Mouse (Mus musculus) MEL (cell line): ENCODE results near the gene Numbl. TPM values are rescaled to one million over a fixed set of nuclear protein-coding genes. Genes with fewer than 3 reads are reported as not detected.

Source experiments
- DNase-seq: peaks from one replicate; pipeline ENCODE4 v3.0.0; 2011; ENCODE audit warnings: low read depth, low spot score
- H3K27ac ChIP-seq: 2 replicates; pipeline ENCODE4 v1.5.1; 2012; ENCODE audit warnings: low read depth, mild to moderate bottlenecking, control low read depth, low read length, moderate library complexity; ENCODE audit not compliant: control insufficient read depth
- H3K27me3 ChIP-seq, 2 experiments: fragments of 150-350 bp in 1 of 2; sonication (generic) in 1 of 2; 2 replicates each; pipeline ENCODE4 v1.6.1; 2012; ENCODE audit warnings: low read length in 2 of 2, mild to moderate bottlenecking in 2 of 2, improper control_type of control experiment in 1 of 2, moderate library complexity in 1 of 2; ENCODE audit not compliant: insufficient read depth in 2 of 2, control insufficient read depth in 1 of 2
- H3K36me3 ChIP-seq, 2 experiments: 2 replicates each; pipeline ENCODE4 v1.6.1; 2012 to 2014; ENCODE audit warnings: low read length in 2 of 2, improper control_type of control experiment in 1 of 2, inconsistent platforms in 1 of 2, mild to moderate bottlenecking in 1 of 2; ENCODE audit not compliant: insufficient read depth in 2 of 2, control insufficient read depth in 1 of 2
- H3K4me1 ChIP-seq, 2 experiments: fragments of 150-350 bp in 1 of 2; sonication (generic) in 1 of 2; 2 replicates each; pipeline ENCODE4 v1.6.1; 2012; ENCODE audit warnings: low read length in 2 of 2, improper control_type of control experiment in 1 of 2, mild to moderate bottlenecking in 1 of 2; ENCODE audit not compliant: insufficient read depth in 2 of 2, control insufficient read depth in 1 of 2
- H3K4me3 ChIP-seq, 2 experiments: fragments of 150-350 bp in 1 of 2; sonication (generic) in 1 of 2; 2 replicates each; pipeline ENCODE4 v1.5.1; 2012; ENCODE audit warnings: low read depth in 2 of 2, low read length in 2 of 2, mild to moderate bottlenecking in 2 of 2, moderate library complexity in 2 of 2, control low read depth in 1 of 2, improper control_type of control experiment in 1 of 2; ENCODE audit not compliant: control insufficient read depth in 1 of 2, insufficient read depth in 1 of 2
- H3K79me2 ChIP-seq: 2 replicates; pipeline ENCODE4 v1.6.1; 2012; ENCODE audit warnings: mild to moderate bottlenecking, low read length, moderate library complexity; ENCODE audit not compliant: control insufficient read depth, poor library complexity, insufficient read depth
- H3K9ac ChIP-seq: 2 replicates; pipeline ENCODE4 v1.6.1; 2012; ENCODE audit warnings: low read depth, mild to moderate bottlenecking, control low read depth, low read length, moderate library complexity; ENCODE audit not compliant: control insufficient read depth, poor library complexity, severe bottlenecking
- H3K9me3 ChIP-seq: fragments of 150-350 bp; sonication (generic); replicated peaks from 2 replicates; pipeline ENCODE4 v1.6.1; 2012; ENCODE audit warnings: mild to moderate bottlenecking, low read length, improper control_type of control experiment, moderate library complexity; ENCODE audit not compliant: insufficient read depth
- CHD2 ChIP-seq: IDR thresholded peaks from 2 replicates; pipeline ENCODE4 v1.6.1; 2011; ENCODE audit warnings: low read length, improper control_type of control experiment
- CTCF ChIP-seq, 3 experiments: IDR thresholded peaks in 2 of 3; conservative IDR thresholded peaks in 1 of 3; 2 replicates each; pipeline ENCODE4 v1.5.1; 2011 to 2012; ENCODE audit warnings: low read length in 3 of 3, low read depth in 2 of 3, mild to moderate bottlenecking in 2 of 3, improper control_type of control experiment in 1 of 3, inconsistent platforms in 1 of 3, mixed read lengths in 1 of 3, moderate library complexity in 1 of 3; ENCODE audit not compliant: control insufficient read depth in 1 of 3, insufficient read depth in 1 of 3, poor library complexity in 1 of 3, severe bottlenecking in 1 of 3
- EP300 ChIP-seq, 2 experiments: IDR thresholded peaks; 2 replicates each; pipeline ENCODE4 v1.6.1; 2011; ENCODE audit warnings: improper control_type of control experiment in 2 of 2, low read length in 2 of 2, low read depth in 1 of 2, mild to moderate bottlenecking in 1 of 2
- GABPA ChIP-seq: IDR thresholded peaks from 2 replicates; pipeline ENCODE4 v1.6.1; 2012; ENCODE audit warnings: low read depth, mild to moderate bottlenecking, inconsistent platforms, low read length, improper control_type of control experiment, moderate library complexity
- HCFC1 ChIP-seq: IDR thresholded peaks from 2 replicates; pipeline ENCODE4 v1.6.1; 2012; ENCODE audit warnings: low read depth, mild to moderate bottlenecking, inconsistent platforms, low read length, improper control_type of control experiment, moderate library complexity
- JUND ChIP-seq: IDR thresholded peaks from 2 replicates; pipeline ENCODE4 v1.6.1; 2011; ENCODE audit warnings: low read depth, mild to moderate bottlenecking, improper control_type of control experiment, low read length
- MAFK ChIP-seq: IDR thresholded peaks from 2 replicates; pipeline ENCODE4 v1.6.1; 2011; ENCODE audit warnings: low read depth, mild to moderate bottlenecking, low read length, improper control_type of control experiment, borderline replicate concordance
- MAX ChIP-seq: IDR thresholded peaks from 2 replicates; pipeline ENCODE4 v1.6.1; 2011; ENCODE audit warnings: low read length, improper control_type of control experiment
- MAZ ChIP-seq: IDR thresholded peaks from 2 replicates; pipeline ENCODE4 v1.6.1; 2012; ENCODE audit warnings: low read depth, mild to moderate bottlenecking, inconsistent platforms, low read length, improper control_type of control experiment
- MEF2A ChIP-seq: IDR thresholded peaks from 2 replicates; pipeline ENCODE4 v1.6.1; 2014; ENCODE audit warnings: low read depth, mild to moderate bottlenecking, inconsistent platforms, low read length, improper control_type of control experiment; ENCODE audit not compliant: poor library complexity, insufficient replicate concordance, severe bottlenecking; ENCODE audit errors: extremely low read depth
- MYB ChIP-seq: IDR thresholded peaks from 2 replicates; pipeline ENCODE4 v1.6.1; 2011; ENCODE audit warnings: mild to moderate bottlenecking, low read depth, low read length, improper control_type of control experiment
- NELFE ChIP-seq: IDR thresholded peaks from 2 replicates; pipeline ENCODE4 v1.6.1; 2011; ENCODE audit warnings: low read depth, low read length, improper control_type of control experiment
- POLR2A ChIP-seq, 2 experiments: IDR thresholded peaks; 2 replicates each; pipeline ENCODE4 v1.6.1; 2011 to 2012; ENCODE audit warnings: low read length in 2 of 2, mild to moderate bottlenecking in 2 of 2, control low read depth in 1 of 2, improper control_type of control experiment in 1 of 2, low read depth in 1 of 2, moderate library complexity in 1 of 2; ENCODE audit not compliant: control insufficient read depth in 1 of 2, insufficient read depth in 1 of 2, poor library complexity in 1 of 2
- POLR2AphosphoS2 ChIP-seq: IDR thresholded peaks from 2 replicates; pipeline ENCODE4 v1.6.1; 2011; ENCODE audit warnings: low read length, improper control_type of control experiment
- POLR2AphosphoS5 ChIP-seq: IDR thresholded peaks from 2 replicates; pipeline ENCODE4 v1.6.1; 2012; ENCODE audit warnings: low read depth, borderline replicate concordance, mild to moderate bottlenecking, inconsistent platforms, low read length, moderate library complexity, mixed read lengths
- RAD21 ChIP-seq: IDR thresholded peaks from 2 replicates; pipeline ENCODE4 v1.6.1; 2011; ENCODE audit warnings: mild to moderate bottlenecking, low read depth, low read length, improper control_type of control experiment
- RCOR1 ChIP-seq: IDR thresholded peaks from 2 replicates; pipeline ENCODE4 v1.6.1; 2012; ENCODE audit warnings: low read depth, mild to moderate bottlenecking, inconsistent platforms, low read length, improper control_type of control experiment
- TAL1 ChIP-seq: IDR thresholded peaks from 2 replicates; pipeline ENCODE4 v1.6.1; 2012; ENCODE audit warnings: mild to moderate bottlenecking, inconsistent platforms, low read length, moderate library complexity, mixed read lengths
- UBTF ChIP-seq: IDR thresholded peaks from 2 replicates; pipeline ENCODE4 v1.6.1; 2012; ENCODE audit warnings: low read depth, mild to moderate bottlenecking, inconsistent platforms, low read length, improper control_type of control experiment, moderate library complexity, borderline replicate concordance; ENCODE audit not compliant: insufficient read depth
- USF1 ChIP-seq: IDR thresholded peaks from 2 replicates; pipeline ENCODE4 v1.6.1; 2014; ENCODE audit warnings: low read depth, mild to moderate bottlenecking, inconsistent platforms, low read length, improper control_type of control experiment, moderate library complexity
- ZC3H11A ChIP-seq: IDR thresholded peaks from 2 replicates; pipeline ENCODE4 v1.6.1; 2012; ENCODE audit warnings: low read depth, mild to moderate bottlenecking, inconsistent platforms, low read length, improper control_type of control experiment
- ZKSCAN1 ChIP-seq: IDR thresholded peaks from 2 replicates; pipeline ENCODE4 v1.6.1; 2012; ENCODE audit warnings: low read depth, mild to moderate bottlenecking, inconsistent platforms, low read length, improper control_type of control experiment, moderate library complexity
- polyA plus RNA-seq, 2 experiments: library from polyadenylated mRNA; stranded (reverse) in 1 of 2; unstranded in 1 of 2; fragments of >175 nt in 1 of 2; fragments of >200 nt in 1 of 2; gene quantifications; 2 replicates each; pipeline versions ENCODE4 v1.2.1 to v1.2.4; 2012; ENCODE audit warnings: low replicate concordance in 2 of 2, low read depth in 1 of 2; ENCODE audit not compliant: insufficient read length in 2 of 2, insufficient read depth in 1 of 2, missing spikeins in 1 of 2
- total RNA-seq: library from RNA; depleted of rRNA; stranded (reverse); fragments of 300-350 nt; gene quantifications from 2 replicates; pipeline ENCODE4 v1.2.3, GENCODE M21; 2012

The Numbl gene
- total and polyA plus RNA-seq, 3 experiments = 2.2 to 10.6 TPM; not detected in 1

DNA sequence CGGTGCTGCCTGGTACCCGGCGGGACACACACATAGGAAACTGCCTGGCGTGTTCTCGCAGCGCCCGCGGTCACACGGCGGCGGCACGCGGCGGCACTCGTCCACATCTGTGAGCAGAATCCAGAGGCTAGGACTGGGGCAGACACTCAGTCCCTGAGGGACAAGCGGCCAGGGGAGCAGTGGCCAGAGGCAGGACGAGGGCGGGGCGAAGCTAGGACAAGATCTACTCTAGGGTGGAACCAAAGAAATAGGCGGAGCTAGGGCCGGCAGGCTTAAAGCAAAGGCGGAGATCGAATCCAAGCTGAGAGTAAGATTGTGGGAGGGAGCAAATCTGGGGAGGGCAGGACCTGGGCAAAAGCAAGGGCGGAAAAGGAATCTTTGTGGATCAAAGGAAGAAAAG lies 67.5 kb downstream of the Numbl start:
- Histone ChIP-seq H3K36me3 (no peaks in the 10 kb centered on the region), H3K27ac (no peak overlapping the region), H3K9me3 (no peaks in the 10 kb centered on the region)
- DNase-seq = no peak
- TF ChIP-seq RAD21 = no peak
- TF ChIP-seq MYB = no peak
- no peak for TF ChIP-seq RCOR1
- no peak for TF ChIP-seq JUND
- no peak for TF ChIP-seq EP300 (IDR thresholded peaks at IDR 0.05; ENCODE audit: low read depth in 1 of 2, low read length in 2 of 2)
- TF ChIP-seq MAX = no peak
- TF ChIP-seq POLR2AphosphoS5 = no peak
- TF ChIP-seq USF1 = no peak
- TF ChIP-seq TAL1 = no peak
- TF ChIP-seq CTCF (IDR thresholded peaks at IDR 0.05 in 2 of 3, conservative IDR thresholded peaks at IDR 0.05 in 1 of 3; ENCODE audit: control insufficient read depth in 1 of 3, insufficient read depth in 1 of 3, low read depth in 2 of 3, low read length in 3 of 3, poor library complexity in 1 of 3, severe bottlenecking in 1 of 3) = no peak
- TF ChIP-seq, all 39 proteins: peak for 0
- Histone ChIP-seq H3K4me3 (no peak overlapping the region), H3K79me2 (no peaks in the 10 kb centered on the region; the same call in 1 of the 2 replicates), H3K9ac (no peak overlapping the region), H3K4me1 (0 out of 4 replicates have a peak, but pooled peaks cover 0 to 3% of the 10 kb centered on the region in 2 experiments), H3K27me3 (no peaks in the 10 kb centered on the region)

DNA sequence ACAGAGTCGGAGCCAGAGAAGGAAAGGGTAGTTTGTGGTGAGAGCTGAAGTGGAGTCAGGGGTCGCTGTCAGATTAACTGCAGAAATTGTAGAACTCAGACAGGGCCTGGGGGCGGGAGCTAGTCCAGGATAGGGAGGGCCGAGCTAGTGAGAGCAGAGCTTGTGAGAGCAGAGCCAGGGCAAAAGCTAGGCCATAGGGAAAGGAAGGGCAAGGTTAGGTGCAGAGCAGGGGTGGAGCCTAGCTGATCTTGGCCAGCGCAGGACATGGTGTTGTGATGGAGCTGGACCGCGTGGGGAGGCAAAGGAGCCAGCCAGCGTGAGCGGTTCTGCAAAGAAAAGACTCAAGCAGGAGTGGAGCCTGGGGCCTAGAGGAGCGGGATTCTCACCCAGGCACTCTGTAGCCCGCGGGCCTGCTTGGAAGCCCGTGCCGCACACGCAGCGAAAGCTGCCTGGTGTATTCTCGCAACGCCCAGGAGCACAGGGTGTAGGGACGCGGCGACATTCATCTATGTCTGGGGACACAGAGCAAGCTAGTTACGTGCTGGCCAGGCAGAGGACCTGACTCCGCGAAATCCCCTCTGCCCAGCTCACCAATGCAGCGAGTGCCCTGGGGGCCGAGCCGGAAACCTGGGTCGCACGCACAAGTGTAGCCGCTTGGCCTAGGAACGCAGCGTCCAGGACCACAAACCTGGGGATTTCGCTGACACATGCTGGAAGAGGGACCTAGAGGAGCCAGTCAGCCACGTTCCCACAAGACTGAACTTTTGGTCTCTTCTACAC lies 68.1 kb downstream of the Numbl start:
- Histone ChIP-seq H3K4me3 (no peak overlapping the region), H3K36me3 (no peaks in the 10 kb centered on the region), H3K79me2 (no peaks in the 10 kb centered on the region; the same call in 1 of the 2 replicates), H3K9me3 (no peaks in the 10 kb centered on the region), H3K4me1 (peaks cover 0 to 3% of the 10 kb centered on the region in 2 experiments; a peak in 1 of 4 replicates), H3K27me3 (no peaks in the 10 kb centered on the region), H3K9ac (no peak overlapping the region), H3K27ac (no peak overlapping the region)
- TF ChIP-seq MAX (no peak), HCFC1 (no peak), UBTF (no peak), MYB (no peak), POLR2A (IDR thresholded peaks at IDR 0.05; ENCODE audit: control insufficient read depth in 1 of 2, insufficient read depth in 1 of 2, low read depth in 1 of 2, low read length in 2 of 2, poor library complexity in 1 of 2) (no peak), POLR2AphosphoS2 (no peak), CHD2 (no peak), ZC3H11A (no peak), MAFK (no peak), MAZ (no peak), POLR2AphosphoS5 (no peak), GABPA (no peak), USF1 (no peak), NELFE (no peak), MEF2A (no peak), TAL1 (no peak), ZKSCAN1 (no peak)
- no peak for DNase-seq
